Mouse (Mus musculus): Measurements from ENCODE around the gene Rabl2.

DNA sequence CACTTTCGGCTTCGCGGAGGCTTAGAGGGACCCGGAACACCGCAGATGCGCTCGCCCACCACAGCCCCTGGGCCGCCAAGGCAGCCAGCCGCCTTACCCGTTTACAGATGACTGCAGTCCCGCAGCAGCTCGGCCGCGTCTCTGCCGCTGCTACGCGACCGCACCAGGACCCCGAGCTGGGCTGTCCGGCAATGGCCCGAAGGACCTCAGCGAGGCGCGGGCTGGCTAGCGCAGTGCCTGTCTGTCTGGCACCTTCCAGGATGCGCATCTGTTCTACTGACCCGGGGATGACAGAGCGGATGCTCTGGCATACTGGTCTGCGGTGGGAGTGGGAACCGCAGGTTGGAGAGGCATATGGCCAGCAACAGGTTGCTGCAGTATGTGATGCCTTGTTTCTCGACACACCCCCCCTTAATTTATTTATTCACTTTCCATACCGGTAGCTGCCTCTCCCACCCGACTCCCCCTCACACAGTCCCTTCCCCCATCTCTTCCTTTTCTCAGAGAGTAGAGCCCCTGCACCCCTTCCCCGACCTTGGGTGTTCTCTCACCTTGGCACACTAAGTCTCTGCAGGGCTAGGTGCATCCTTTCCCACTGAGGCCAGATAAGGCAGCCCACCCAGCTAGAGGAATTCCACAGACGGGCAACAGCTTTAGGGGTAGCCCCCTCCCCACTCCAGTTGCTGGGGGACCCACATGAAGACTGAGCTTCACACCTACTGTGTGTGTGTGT lies at the start of gene Rabl2:
- peak; percentile 78; the same call in 1 of the 2 replicates for TF ChIP-seq POLR2A (IDR thresholded peaks at IDR 0.05; ENCODE audit: extremely low read depth, insufficient read depth, low read length)
- TF ChIP-seq CTCF (IDR thresholded peaks at IDR 0.05; ENCODE audit: extremely low read depth, insufficient read depth, low read length), result no peak

Data from cortical plate, adult 2 months (tissue).